Mouse (Mus musculus) gonadal fat pad, adult 2 months (tissue): Measurements from ENCODE around the gene Arrdc2. TPM values are rescaled to one million over a fixed set of nuclear protein-coding genes. Genes with fewer than 3 reads are reported as not detected.

ENCODE experiments used
- DNase-seq: peaks from one replicate; pipeline ENCODE4 v3.0.0-alpha.2; 2012; ENCODE audit warnings: low read depth
- polyA plus RNA-seq: library from polyadenylated mRNA; depleted of rRNA; stranded (reverse); fragments of >200 nt; gene quantifications from 2 replicates; pipeline ENCODE4 v1.2.3, GENCODE M21; 2012; rRNA removed

Arrdc2 gene
- polyA plus RNA-seq, 1 experiment = 134 TPM

GRCm38 (mm10) chr8:70786291-70787050 is 53.0 kb downstream of the Arrdc2 start:
- DNase-seq = no peak

Other genes with a start within 250 kb of the Arrdc2 start
- gene Isyna1, start 245.3 kb downstream of the Arrdc2 start, polyA plus RNA-seq = 575 and 782 TPM in 2 replicates
- gene Ssbp4, start 230.8 kb downstream of the Arrdc2 start, polyA plus RNA-seq = 188 and 229 TPM in 2 replicates
- gene Lrrc25, start 223.6 kb downstream of the Arrdc2 start, polyA plus RNA-seq = 8.4 and 9.6 TPM in 2 replicates
- 4.5 and 5.5 TPM in 2 replicates for gene Gdf15, start 207.3 kb downstream of the Arrdc2 start, polyA plus RNA-seq
- gene Pgpep1, start 179.3 kb downstream of the Arrdc2 start, polyA plus RNA-seq = 69.8 and 71.9 TPM in 2 replicates
- 90.7 and 91.6 TPM in 2 replicates for gene Lsm4, start 166.5 kb downstream of the Arrdc2 start, polyA plus RNA-seq
- gene Jund, start 140.8 kb downstream of the Arrdc2 start, polyA plus RNA-seq = 170 and 254 TPM in 2 replicates
- 0.55 and 1.0 TPM in 2 replicates for gene Iqcn, start 136.3 kb downstream of the Arrdc2 start, polyA plus RNA-seq
- 0.35 and 0.63 TPM in 2 replicates for gene Gm3336, start 121.2 kb downstream of the Arrdc2 start, polyA plus RNA-seq
- 9.4 and 9.9 TPM in 2 replicates for gene Pde4c, start 116.0 kb downstream of the Arrdc2 start, polyA plus RNA-seq
- gene Rab3a, start 85.0 kb downstream of the Arrdc2 start, polyA plus RNA-seq = 55.5 and 56.3 TPM in 2 replicates
- 127 and 143 TPM in 2 replicates for gene Mpv17l2, start 78.8 kb downstream of the Arrdc2 start, polyA plus RNA-seq
- gene Pik3r2, start 63.0 kb downstream of the Arrdc2 start, polyA plus RNA-seq = 92.1 and 92.3 TPM in 2 replicates
- gene Mast3, start 34.7 kb downstream of the Arrdc2 start, polyA plus RNA-seq = 56.6 and 85.2 TPM in 2 replicates
- gene Il12rb1, start 31.3 kb downstream of the Arrdc2 start, polyA plus RNA-seq = 1.1 and 1.3 TPM in 2 replicates
- 4.3 and 5.6 TPM in 2 replicates for gene Kcnn1, start 23.5 kb upstream of the Arrdc2 start, polyA plus RNA-seq
- gene Ccdc124, start 34.2 kb upstream of the Arrdc2 start, polyA plus RNA-seq = 38.1 and 44.2 TPM in 2 replicates
- 0.46 and 0.69 TPM in 2 replicates for gene Slc5a5, start 53.0 kb upstream of the Arrdc2 start, polyA plus RNA-seq
- 3,173 and 3,579 TPM in 2 replicates for gene Rpl18a, start 57.7 kb upstream of the Arrdc2 start, polyA plus RNA-seq
- gene Map1s, start 66.2 kb upstream of the Arrdc2 start, polyA plus RNA-seq = 27.7 and 32.4 TPM in 2 replicates